Mouse (Mus musculus) layer of hippocampus, postnatal 10 days (tissue): ENCODE measurements around the gene Ushbp1. TPM values are rescaled to one million over a fixed set of nuclear protein-coding genes. Genes with fewer than 3 reads are reported as not detected.
A peak's percentile ranks its signal among the peaks of the same experiment; 100 is the strongest.

ENCODE experiments used
- DNase-seq, 2 experiments: peaks; one replicate each; pipeline ENCODE4 v3.0.0; 2021; ENCODE audit warnings: low spot score in 2 of 2
- total RNA-seq, 2 experiments: library from RNA; stranded (reverse); gene quantifications; 2 replicates each; pipeline ENCODE4 v1.2.3; 2021

Gene Ushbp1
- total RNA-seq, 2 experiments from 2014 or later, result 6.7 to 7.3 TPM

GRCm38 (mm10) chr8:71395071-71395470 is 531 bp downstream of the Ushbp1 start:
- peak in 1 of 2 experiments; percentile 10 for DNase-seq

- DNase-seq, result no peak
These were observed 1.1 kb downstream of the Ushbp1 start for GRCm38 (mm10) chr8:71394481-71394880.

GRCm38 (mm10) chr8:71392871-71393270 is 2.7 kb downstream of the Ushbp1 start:
- peak in 1 of 2 experiments; percentile 13 for DNase-seq

- DNase-seq, result no peak
These were observed 3.2 kb downstream of the Ushbp1 start for GRCm38 (mm10) chr8:71392391-71392790.

GRCm38 (mm10) chr8:71391696-71392095 is 3.9 kb downstream of the Ushbp1 start:
- DNase-seq, result no peak

GRCm38 (mm10) chr8:71388267-71388666 is 7.3 kb downstream of the Ushbp1 start:
- no peak for DNase-seq

DNA sequence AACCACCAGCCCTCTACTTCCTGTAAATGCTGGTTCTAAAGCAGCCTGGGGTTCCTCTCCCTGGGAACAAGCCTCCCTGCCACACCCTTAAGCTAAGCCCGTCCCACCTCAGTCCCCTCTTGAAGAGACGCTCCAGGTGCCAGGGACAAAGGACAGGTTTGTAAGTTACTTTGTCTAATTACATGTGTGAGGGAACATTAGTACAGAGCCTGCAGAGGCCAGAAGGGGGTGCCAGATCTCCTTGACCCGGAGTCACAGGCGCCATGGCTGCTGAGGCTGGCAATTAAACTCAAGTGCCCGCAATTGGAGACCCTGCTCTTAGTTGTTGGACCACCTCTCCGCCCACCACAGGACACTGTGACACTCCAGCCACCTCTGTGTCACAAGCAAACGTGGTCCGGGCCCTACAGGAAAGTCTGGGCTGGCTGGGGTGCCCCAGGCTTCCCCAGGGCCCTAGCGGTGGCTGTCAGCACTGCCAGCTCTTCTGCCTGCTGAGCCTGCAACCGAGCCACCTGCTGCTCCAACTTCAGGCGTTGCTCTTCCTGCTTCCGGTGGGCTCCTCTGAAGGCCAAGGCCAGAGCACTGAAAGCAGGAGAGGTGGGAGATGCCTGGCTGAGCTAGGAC is 10.3 kb downstream of the Ushbp1 start:
- DNase-seq, result no peak

DNA sequence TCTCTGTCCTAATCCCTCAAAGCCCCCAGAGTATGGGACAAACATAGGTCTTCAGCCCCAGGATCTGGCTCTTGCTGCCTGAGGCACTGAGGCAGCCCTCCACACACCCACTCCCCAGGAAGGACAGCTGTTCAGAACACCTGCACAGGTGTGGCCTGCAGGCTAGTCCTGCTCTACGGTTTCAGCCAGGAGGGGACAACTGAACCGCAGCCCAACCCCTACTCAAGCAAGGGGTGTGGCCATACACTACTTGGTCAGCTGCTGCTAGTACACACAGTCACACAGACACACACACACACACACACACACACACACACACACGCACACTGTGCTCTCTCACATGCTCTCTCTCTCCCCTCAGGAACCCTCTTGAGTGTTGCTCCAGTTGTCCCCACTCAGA is 11.7 kb downstream of the Ushbp1 start:
- DNase-seq, result no peak

DNA sequence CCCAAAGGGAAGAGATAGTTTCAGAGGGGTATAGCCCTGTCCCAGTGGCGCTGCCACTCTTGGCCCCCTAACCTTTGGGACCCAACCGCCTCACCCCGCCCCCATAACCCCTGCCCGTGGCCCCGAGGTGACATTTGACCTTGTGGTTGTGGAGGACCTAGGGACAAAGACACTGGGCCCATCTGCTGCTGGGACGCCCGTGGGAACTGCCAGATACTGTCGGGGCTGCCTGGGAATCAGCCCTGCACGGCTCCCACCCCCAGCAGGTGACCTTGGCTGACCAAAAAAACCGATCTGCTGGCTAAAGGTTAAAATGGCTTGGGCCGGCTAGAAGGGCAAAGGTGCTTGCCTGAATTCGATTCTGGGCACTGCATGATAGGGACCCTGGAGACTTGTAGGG is 12.2 kb downstream of the Ushbp1 start:
- no peak for DNase-seq

DNA sequence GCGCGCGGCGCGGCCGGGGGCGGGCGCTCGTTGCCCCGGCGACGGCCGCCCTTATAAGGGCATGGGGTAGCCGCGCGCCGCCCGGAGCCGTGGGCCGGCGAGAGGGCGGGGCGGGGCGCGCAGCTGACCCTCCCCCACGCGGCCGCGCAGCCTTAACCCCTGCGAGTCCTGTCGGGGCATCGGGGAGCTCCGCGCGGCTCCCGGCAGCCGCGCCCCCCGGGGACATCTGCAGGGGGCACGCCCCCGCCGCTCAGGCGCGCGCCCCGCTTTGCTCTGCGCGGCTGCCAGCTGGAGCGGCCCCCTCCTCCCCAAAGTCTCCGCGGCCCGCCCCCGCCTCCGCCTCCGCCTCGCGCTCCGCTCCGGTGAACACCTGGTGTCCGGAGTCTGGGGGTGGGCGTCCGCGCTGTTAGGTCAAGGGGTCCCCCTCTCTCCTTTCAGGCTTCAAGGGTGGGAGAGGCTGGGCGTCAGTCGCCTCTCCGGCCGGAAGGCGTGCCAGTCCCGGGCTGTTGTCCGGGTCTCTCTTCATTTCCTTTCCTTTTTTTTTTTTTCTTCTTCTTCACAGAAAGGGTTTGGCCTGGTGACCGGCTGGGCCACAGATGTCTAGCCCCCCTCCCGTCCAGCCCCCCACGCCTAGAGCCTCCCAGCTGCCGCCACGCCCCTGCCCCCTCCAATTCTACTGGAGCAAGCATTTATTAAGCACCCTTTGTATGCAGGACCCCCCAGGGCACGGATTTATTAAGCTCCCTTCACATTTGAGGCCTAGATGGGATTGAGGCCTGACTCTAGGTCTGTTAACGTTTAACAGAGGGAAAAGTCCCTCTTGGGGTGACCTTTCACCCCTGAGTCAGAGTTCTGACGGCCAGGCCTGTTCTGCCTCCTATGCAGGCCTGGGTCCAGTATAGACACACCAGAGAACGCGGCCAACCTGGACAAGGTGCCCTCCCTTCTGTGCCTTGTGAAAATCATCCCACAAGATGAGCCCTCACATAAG is 13.3 kb downstream of the Ushbp1 start:
- peak; percentile 75 to 84 for DNase-seq

DNA sequence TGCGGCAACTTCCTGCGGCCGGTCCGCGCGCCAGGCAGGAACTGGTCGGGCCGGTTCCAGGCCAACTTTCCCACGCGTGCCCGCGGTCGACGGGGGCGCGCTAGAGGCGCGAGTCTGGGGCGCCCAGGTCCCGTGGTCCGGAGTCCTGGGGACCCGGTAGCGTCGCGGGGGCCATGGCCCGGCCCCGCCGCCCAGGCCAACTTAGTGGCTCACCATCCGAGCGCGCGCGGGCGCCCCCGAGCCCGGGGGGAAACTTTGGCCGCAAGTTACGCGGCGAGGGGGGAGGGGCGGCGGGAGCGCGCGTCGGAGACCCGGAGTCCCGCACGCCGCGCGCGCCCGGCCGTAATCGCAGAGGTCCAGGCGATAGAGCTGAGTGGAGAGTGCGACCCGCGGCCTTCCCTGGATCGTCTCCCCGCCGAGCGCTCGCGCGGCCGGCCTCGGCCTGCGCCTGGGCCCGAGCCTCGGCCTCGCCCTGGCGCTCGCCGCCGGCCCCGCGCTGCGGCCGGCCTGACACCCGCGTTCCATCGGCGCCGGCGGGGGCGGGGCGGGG is 14.1 kb downstream of the Ushbp1 start, which contains the start of gene Nr2f6:
Gene Nr2f6 (minus strand): TSS at position 540 of the 550 bp plus-strand sequence.
- DNase-seq, result peak; percentile 61 to 75

DNA sequence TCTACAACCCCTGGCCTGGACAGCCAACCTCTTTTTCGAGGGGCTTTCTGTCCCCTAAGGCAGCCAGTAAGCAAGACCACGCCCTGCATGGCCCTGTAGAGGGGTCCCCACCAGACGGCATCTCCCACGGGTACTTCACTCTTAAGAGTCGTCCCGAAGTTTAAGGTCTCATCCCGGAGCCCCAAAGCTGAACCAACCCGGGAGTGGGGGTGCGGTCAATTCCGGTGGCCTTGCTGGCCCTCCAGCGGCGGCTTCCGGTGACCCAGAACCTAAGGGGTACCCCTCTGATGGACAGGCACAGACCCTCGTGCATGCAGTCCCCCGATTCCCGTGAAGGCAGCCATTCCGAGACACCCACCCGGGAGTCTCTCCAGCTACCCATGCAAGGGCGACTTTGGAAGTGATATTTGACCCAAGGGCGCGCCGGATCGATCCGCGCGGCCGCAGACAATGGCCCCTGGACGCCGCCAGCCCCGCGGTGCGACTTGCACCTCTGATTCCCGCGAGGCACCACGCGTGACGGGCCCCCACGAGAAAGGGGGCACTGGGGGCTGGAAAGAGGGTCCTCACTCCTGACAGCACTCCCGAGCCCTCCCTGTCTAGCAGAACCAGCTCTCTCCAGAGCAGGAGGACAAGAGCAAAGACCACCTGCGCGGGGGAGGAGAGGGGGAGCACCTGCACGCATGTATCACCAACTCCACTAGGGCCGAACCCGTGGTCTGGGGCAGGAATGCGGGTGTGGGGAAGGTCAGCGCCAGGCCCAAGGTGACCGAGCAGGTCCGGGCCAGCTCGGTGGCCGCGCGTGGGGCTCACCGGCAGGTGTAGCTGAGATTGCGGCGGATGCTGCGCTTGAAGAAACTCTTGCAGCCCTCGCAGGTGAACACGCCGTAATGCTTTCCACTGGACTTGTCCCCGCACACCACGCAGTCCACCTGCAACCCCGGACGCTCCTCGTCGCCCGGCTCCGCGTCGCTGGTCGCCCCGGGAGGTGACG is 15.1 kb downstream of the Ushbp1 start:
- DNase-seq, result no peak

GRCm38 (mm10) chr8:71379512-71380075 is 16.0 kb downstream of the Ushbp1 start:
- no peak for DNase-seq

DNA sequence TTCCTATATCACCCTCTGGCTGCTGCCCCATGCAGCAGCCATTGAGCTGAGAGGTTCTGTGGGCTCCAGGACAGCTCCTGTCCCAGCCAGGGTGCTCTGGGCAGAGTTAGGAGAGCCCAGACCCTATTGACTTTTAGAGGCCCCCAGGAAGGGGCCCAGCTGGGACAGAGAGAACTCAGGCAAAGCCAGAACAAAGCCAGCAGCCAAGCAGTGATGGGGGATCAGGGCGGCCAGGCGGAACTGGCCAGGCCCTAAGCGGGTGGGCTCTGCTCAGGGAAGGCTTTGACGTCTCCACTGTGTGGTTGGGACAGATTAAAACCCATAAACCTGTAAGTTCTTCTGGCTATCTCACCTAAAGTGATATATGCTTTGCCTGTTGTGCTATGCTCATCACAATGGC is 16.6 kb downstream of the Ushbp1 start:
- no peak for DNase-seq

- DNase-seq, result no peak
These were observed 19.1 kb downstream of the Ushbp1 start for GRCm38 (mm10) chr8:71376423-71377030.

- peak; percentile 50 to 68 for DNase-seq
These were observed 19.8 kb downstream of the Ushbp1 start for GRCm38 (mm10) chr8:71375581-71376422.

DNA sequence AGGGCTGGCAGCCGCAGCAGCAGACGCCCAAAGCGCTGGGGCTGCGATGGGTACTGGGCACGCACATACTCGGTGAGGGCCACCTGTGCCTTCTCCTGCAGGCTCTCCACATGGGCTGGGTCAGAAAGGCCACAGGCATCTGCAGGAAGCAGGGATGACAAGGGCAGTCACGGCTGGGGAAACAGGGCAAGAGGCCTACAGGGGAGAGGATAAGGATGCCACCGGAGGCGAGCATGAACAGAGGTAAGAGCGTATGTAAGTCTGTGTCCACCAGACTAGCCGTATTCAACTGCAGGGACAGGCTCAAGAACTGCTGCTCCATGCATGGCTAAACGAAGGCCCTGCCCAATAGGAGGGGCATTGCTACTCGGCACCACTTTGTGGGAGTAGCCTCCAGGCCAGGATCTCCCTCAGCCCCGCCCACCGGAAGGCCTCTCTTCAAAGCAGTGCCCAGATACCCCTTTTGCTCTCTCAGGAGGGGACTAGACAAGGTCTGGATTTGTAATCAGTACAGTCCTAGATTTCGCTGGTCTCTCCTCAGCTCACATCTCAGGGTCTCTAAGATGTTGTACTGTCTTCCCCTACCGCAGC is 20.9 kb downstream of the Ushbp1 start:
- no peak for DNase-seq

DNA sequence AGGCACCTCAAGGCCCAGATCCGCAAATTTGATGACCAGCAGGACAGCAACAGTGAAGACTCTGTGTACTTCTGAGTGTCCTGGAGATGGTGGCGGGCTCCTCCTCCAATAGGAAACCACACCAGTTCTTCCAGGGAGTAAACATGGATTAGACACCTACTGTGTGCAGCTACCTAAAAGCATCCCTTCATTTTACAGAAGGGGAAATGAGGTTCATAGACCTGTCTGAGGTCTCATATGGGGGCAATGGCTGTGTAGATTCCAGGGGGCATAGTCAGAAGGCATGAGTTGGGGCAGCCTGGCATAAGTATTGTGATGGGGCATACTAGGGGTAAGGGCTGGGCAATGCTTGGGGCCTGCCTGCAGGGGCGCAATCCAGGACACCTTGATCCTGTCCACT is 22.6 kb downstream of the Ushbp1 start:
- DNase-seq, result no peak

- no peak for DNase-seq
These were observed 23.2 kb downstream of the Ushbp1 start for GRCm38 (mm10) chr8:71372427-71372826.
